Mouse (Mus musculus) ovary, postnatal 10 days (tissue): ENCODE data around the gene F8.

Source experiments
- DNase-seq: peaks from one replicate; pipeline ENCODE4 v3.0.0; 2022; ENCODE audit warnings: low spot score

F8 gene

GRCm38 (mm10) chrX:75138182-75138581, 244.2 kb downstream of the F8 start:
- no peak for DNase-seq

GRCm38 (mm10) chrX:75137729-75138128, 244.7 kb downstream of the F8 start:
- DNase-seq, result no peak

GRCm38 (mm10) chrX:75136938-75137337, 245.5 kb downstream of the F8 start:
- DNase-seq, result no peak

- peak; percentile 38 for DNase-seq
Observed at GRCm38 (mm10) chrX:75130467-75131160, 251.8 kb downstream of the F8 start, which contains the start of gene Mpp1. Mpp1 (minus strand) TSS chrX:75131016.

- DNase-seq, result no peak
Observed at GRCm38 (mm10) chrX:75129474-75129873, 252.9 kb downstream of the F8 start.

GRCm38 (mm10) chrX:75128333-75128980, 254.0 kb downstream of the F8 start:
- DNase-seq, result no peak

GRCm38 (mm10) chrX:75126893-75127292, 255.5 kb downstream of the F8 start:
- no peak for DNase-seq

GRCm38 (mm10) chrX:75125606-75126005, 256.8 kb downstream of the F8 start:
- DNase-seq, result no peak
